Mouse (Mus musculus): ENCODE data around the gene Bbs5. TPM values are rescaled to one million over a fixed set of nuclear protein-coding genes. Genes with fewer than 3 reads are reported as not detected.
"Not testable (repeated sequence)": the region's sequence is repeated elsewhere in the genome, so short reads cannot be mapped to it uniquely, and the experiment has no call there.

The Bbs5 gene
- 1 to 10 TPM; 5.6 to 5.7 TPM for total RNA-seq (2021)

- DNase-seq, result peak; percentile 92 to 94
- intact Hi-C loops (cut with DNase I), result no loop called here
These were observed at the start of gene Bbs5 for GRCm38 (mm10) chr2:69646726-69647490. Bbs5 (plus strand) TSS chr2:69647171.

- no peak for DNase-seq
- intact Hi-C loops (cut with DNase I), result no loop called here
These were observed 43.1 kb upstream of the Bbs5 start for GRCm38 (mm10) chr2:69603726-69604393.

GRCm38 (mm10) chr2:69606621-69607020, 40.4 kb upstream of the Bbs5 start:
- intact Hi-C loops (cut with DNase I), result no loop called here
- DNase-seq, result no peak

- intact Hi-C loops (cut with DNase I), result no loop called here
- DNase-seq, result no peak
These were observed 34.7 kb upstream of the Bbs5 start for GRCm38 (mm10) chr2:69612237-69612636.

- DNase-seq, result no peak
- intact Hi-C loops (cut with DNase I), result no loop called here
These were observed 34.3 kb upstream of the Bbs5 start for GRCm38 (mm10) chr2:69612716-69613115.

GRCm38 (mm10) chr2:69613237-69613636, 33.7 kb upstream of the Bbs5 start:
- no peak for DNase-seq
- intact Hi-C loops (cut with DNase I), result no loop called here

GRCm38 (mm10) chr2:69618336-69618735, 28.6 kb upstream of the Bbs5 start:
- DNase-seq, result no peak
- intact Hi-C loops (cut with DNase I), result no loop called here

- no peak for DNase-seq
- intact Hi-C loops (cut with DNase I), result no loop called here
These were observed 27.7 kb upstream of the Bbs5 start for GRCm38 (mm10) chr2:69619286-69619685.

GRCm38 (mm10) chr2:69629215-69629614, 17.8 kb upstream of the Bbs5 start:
- DNase-seq, result no peak
- intact Hi-C loops (cut with DNase I), result no loop called here

GRCm38 (mm10) chr2:69629914-69630313, 17.1 kb upstream of the Bbs5 start:
- DNase-seq, result no peak
- intact Hi-C loops (cut with DNase I), result loop anchor here (5.0 to 10.0 kb wide), 2 partner anchors 235 to 327 kb away; partner anchors contain the start of gene Ssb

GRCm38 (mm10) chr2:69630792-69631191, 16.2 kb upstream of the Bbs5 start:
- intact Hi-C loops (cut with DNase I), result loop anchor here (5.0 to 10.0 kb wide), 2 partner anchors 234 to 327 kb away; partner anchors contain the start of gene Ssb
- DNase-seq, result no peak

- no peak for DNase-seq
- intact Hi-C loops (cut with DNase I), result loop anchor here (5.0 to 10.0 kb wide), 2 partner anchors 233 to 326 kb away; partner anchors contain the start of gene Ssb
These were observed 15.5 kb upstream of the Bbs5 start for GRCm38 (mm10) chr2:69631449-69631848.

- peak; percentile 57 to 72 for DNase-seq
- intact Hi-C loops (cut with DNase I), result loop anchor here (2.0 to 10.0 kb wide), 4 partner anchors 44 to 230 kb away; partner anchors contain the start of gene Ssb
These were observed 11.8 kb upstream of the Bbs5 start for GRCm38 (mm10) chr2:69635064-69635701.

GRCm38 (mm10) chr2:69635807-69636206, 11.2 kb upstream of the Bbs5 start:
- intact Hi-C loops (cut with DNase I), result loop anchor here (2.0 to 10.0 kb wide), 4 partner anchors 43 to 229 kb away; partner anchors contain the start of gene Ssb

GRCm38 (mm10) chr2:69637989-69638388, 9.0 kb upstream of the Bbs5 start:
- DNase-seq, result not testable (repeated sequence)
- intact Hi-C loops (cut with DNase I), result loop anchor here (5.0 to 10.0 kb wide), 3 partner anchors 139 to 227 kb away; partner anchors contain the start of gene Ssb

More at GRCm38 (mm10) chr2:69635807-69636206, 11.2 kb upstream of the Bbs5 start:
- DNase-seq, result peak; percentile 53 to 75

- no peak for DNase-seq
- intact Hi-C loops (cut with DNase I), result no loop called here
These were observed 6.9 kb upstream of the Bbs5 start for GRCm38 (mm10) chr2:69640100-69640499.

- intact Hi-C loops (cut with DNase I), result no loop called here
- no peak for DNase-seq
These were observed 1.9 kb upstream of the Bbs5 start for GRCm38 (mm10) chr2:69644968-69645617.

- intact Hi-C loops (cut with DNase I), result no loop called here
These were observed 2.7 kb downstream of the Bbs5 start for GRCm38 (mm10) chr2:69649716-69650115.

GRCm38 (mm10) chr2:69659326-69659725, 12.4 kb downstream of the Bbs5 start:
- intact Hi-C loops (cut with DNase I), result no loop called here
- no peak for DNase-seq

More at GRCm38 (mm10) chr2:69649716-69650115, 2.7 kb downstream of the Bbs5 start:
- DNase-seq, result no peak

GRCm38 (mm10) chr2:69663827-69664476, 17.0 kb downstream of the Bbs5 start:
- no peak for DNase-seq
- intact Hi-C loops (cut with DNase I), result no loop called here

Measured in heart, postnatal 10 days (tissue).